Comparison of ENCODE assay signal across 8 mouse cellular contexts in the genomic region with DNA sequence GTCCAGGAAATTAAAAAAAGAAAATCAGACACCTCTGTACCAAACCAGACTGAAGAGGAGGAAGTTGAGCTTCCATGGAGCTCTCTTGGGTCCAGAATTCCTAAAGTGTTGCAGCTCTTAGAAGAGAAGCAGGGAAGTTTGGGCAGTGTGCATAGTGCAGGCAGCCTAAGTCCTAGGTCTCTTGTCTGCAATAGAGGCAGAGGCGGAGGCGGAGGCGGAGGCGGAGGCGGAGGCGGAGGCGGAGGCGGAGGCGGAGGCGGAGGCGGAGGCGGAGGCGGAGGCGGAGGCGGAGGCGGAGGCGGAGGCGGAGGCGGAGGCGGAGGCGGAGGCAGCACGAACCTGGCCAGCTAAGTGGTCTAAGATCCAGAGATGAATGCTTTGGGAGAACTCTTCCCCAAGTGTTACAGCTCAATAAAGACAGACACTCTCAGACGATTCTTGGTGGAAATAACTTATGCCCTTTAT. TPM values are rescaled to one million over a fixed set of nuclear protein-coding genes. Genes with fewer than 3 reads are reported as not detected.
DNase-seq lines count a peak whose midpoint lies in the region; ATAC-seq and TF ChIP-seq lines count a peak whose summit lies in the region.

No protein-coding gene starts in this region.

- no peak overlapping the region for H3K9ac ChIP-seq in heart, embryonic 11.5 days (ENCODE audit: low read depth, low read length)
- peak overlapping the region; percentile 32; the same call in 1 of the 2 replicates for H3K9ac ChIP-seq in lung, embryonic 15.5 days

- TF ChIP-seq POLR2A in kidney, adult 2 months (IDR thresholded peaks at IDR 0.05; ENCODE audit: low read depth, low read length), result no peak

- TF ChIP-seq CTCF in kidney, adult 2 months (conservative IDR thresholded peaks at IDR 0.05; ENCODE audit: insufficient read depth, insufficient read length, low read depth, low read length), result no peak

- peak; percentile 41; the same call in 1 of the 2 replicates for ATAC-seq in common myeloid progenitor, adult 5-6 weeks (replicated peaks; ENCODE audit: low read depth, poor library complexity, severe bottlenecking)
- ATAC-seq in heart, embryonic 11.5 days (replicated peaks; ENCODE audit: insufficient number of reproducible peaks, low FRiP score, low TSS enrichment), result no peak
- peak; percentile 36; the same call in 1 of the 2 replicates for ATAC-seq in lung, embryonic 15.5 days (ENCODE audit: borderline replicate concordance, extremely low read depth, low FRiP score, low TSS enrichment)

- 3% methylated on average over 7 of the region's 23 CpGs for WGBS in heart, embryonic 11.5 days (ENCODE audit: insufficient replicate concordance)
- WGBS in kidney, adult 2 months, result 6% methylated on average over 19 of the region's 23 CpGs
- 0% methylated on average over 9 of the region's 23 CpGs for WGBS in lung, embryonic 15.5 days

- H3K4me1 ChIP-seq in heart, embryonic 11.5 days (ENCODE audit: control insufficient read depth, insufficient read depth, low read length), result peaks cover 25% of the 10 kb centered on the region
- H3K4me1 ChIP-seq in kidney, adult 2 months (ENCODE audit: control insufficient read depth, insufficient read depth, low read length), result peaks cover 50% of the 10 kb centered on the region
- H3K4me1 ChIP-seq in lung, embryonic 15.5 days, result peaks cover 60% of the 10 kb centered on the region

- DNase-seq in right cerebral cortex, postnatal 10 days (ENCODE audit: low spot score in 2 of 2), result peak; percentile 29 to 53
- DNase-seq in right cerebral cortex, postnatal 36 days (ENCODE audit: low spot score in 2 of 2), result no peak
- DNase-seq in kidney, adult 2 months, result peak; percentile 85
- DNase-seq in spleen, postnatal 4 days (ENCODE audit: low spot score in 2 of 2), result peak; percentile 35 to 71
- no peak for DNase-seq in adipocyte (ENCODE audit: low spot score)

- peak overlapping the region; percentile 39 for H3K4me2 ChIP-seq in heart, embryonic 11.5 days
- peak overlapping the region; percentile 41 for H3K4me2 ChIP-seq in lung, embryonic 15.5 days

- H3K9me3 ChIP-seq in heart, embryonic 11.5 days (replicated peaks; ENCODE audit: control insufficient read depth, low read length), result no peaks in the 10 kb centered on the region
- H3K9me3 ChIP-seq in lung, embryonic 15.5 days, result no peaks in the 10 kb centered on the region

- no peak overlapping the region for H3K27ac ChIP-seq in heart, embryonic 11.5 days (ENCODE audit: low read depth, low read length)
- peak overlapping the region; percentile 86 for H3K27ac ChIP-seq in kidney, adult 2 months (ENCODE audit: insufficient read depth, low read depth, low read length)
- H3K27ac ChIP-seq in lung, embryonic 15.5 days, result peak overlapping the region; percentile 94

- H3K4me3 ChIP-seq in heart, embryonic 11.5 days (ENCODE audit: low read depth, low read length), result no peak overlapping the region
- no peak overlapping the region for H3K4me3 ChIP-seq in kidney, adult 2 months (ENCODE audit: insufficient read depth, low read depth, low read length)
- peak overlapping the region; percentile 13 for H3K4me3 ChIP-seq in lung, embryonic 15.5 days

- H3K36me3 ChIP-seq in heart, embryonic 11.5 days (ENCODE audit: control insufficient read depth, insufficient read depth, low read length), result no peaks in the 10 kb centered on the region
- no peaks in the 10 kb centered on the region for H3K36me3 ChIP-seq in kidney, adult 2 months (ENCODE audit: control insufficient read depth, insufficient read depth, low read length)
- H3K36me3 ChIP-seq in lung, embryonic 15.5 days, result no peaks in the 10 kb centered on the region

- H3K27me3 ChIP-seq in heart, embryonic 11.5 days (ENCODE audit: control insufficient read depth, insufficient read depth, low read length), result no peaks in the 10 kb centered on the region
- no peaks in the 10 kb centered on the region for H3K27me3 ChIP-seq in kidney, adult 2 months (replicated peaks; ENCODE audit: control insufficient read depth, insufficient read depth, low read length)
- H3K27me3 ChIP-seq in lung, embryonic 15.5 days, result no peaks in the 10 kb centered on the region

RNA-seq across cellular contexts. Expression of a gene that starts 12.7 kb away (rescaled TPM):
- 4.0 and 5.3 TPM in 2 replicates for total RNA-seq in common myeloid progenitor, adult 5-6 weeks (2017)
- 7.4 and 8.5 TPM in 2 replicates for polyA plus RNA-seq in heart, embryonic 11.5 days (2014; fragmentation: Nextera tagmentation; extraction: Ambion mirVana)
- polyA plus RNA-seq in kidney, adult 2 months (2012; rRNA removed), result 24.2 and 27.5 TPM in 2 replicates
- polyA plus RNA-seq in lung, embryonic 15.5 days (2015; fragmentation: Nextera tagmentation; extraction: Ambion mirVana), result 26.5 and 29.4 TPM in 2 replicates

RNA-seq across cellular contexts. Expression of a gene that starts 24.1 kb away (rescaled TPM):
- total RNA-seq in common myeloid progenitor, adult 5-6 weeks (2017), result 42.0 and 48.3 TPM in 2 replicates
- 28.1 and 30.5 TPM in 2 replicates for polyA plus RNA-seq in heart, embryonic 11.5 days (2014; fragmentation: Nextera tagmentation; extraction: Ambion mirVana)
- 0.14 and 0.15 TPM in 2 replicates for polyA plus RNA-seq in kidney, adult 2 months (2012; rRNA removed)
- 42.0 and 43.7 TPM in 2 replicates for polyA plus RNA-seq in lung, embryonic 15.5 days (2015; fragmentation: Nextera tagmentation; extraction: Ambion mirVana)

Comparison
In these comparisons a context has a peak if more than half of its experiments do, and no peak if none do; other contexts are left out.
1. DNase-seq: peak in right cerebral cortex, postnatal 10 days (2 of 2), kidney, adult 2 months (single experiment) and spleen, postnatal 4 days (2 of 2); none in right cerebral cortex, postnatal 36 days (0 of 2) and adipocyte (single experiment).
2. RNA of a gene that starts 24.1 kb away (polyA plus RNA-seq): 42.0 to 43.7 TPM in lung, embryonic 15.5 days and 28.1 to 30.5 TPM in heart, embryonic 11.5 days; 0.14 to 0.15 TPM in kidney, adult 2 months; every median in the first group is over 10 times any median in the second.